Mouse (Mus musculus): Measurements from ENCODE around the gene Ptgfrn.

DNA sequence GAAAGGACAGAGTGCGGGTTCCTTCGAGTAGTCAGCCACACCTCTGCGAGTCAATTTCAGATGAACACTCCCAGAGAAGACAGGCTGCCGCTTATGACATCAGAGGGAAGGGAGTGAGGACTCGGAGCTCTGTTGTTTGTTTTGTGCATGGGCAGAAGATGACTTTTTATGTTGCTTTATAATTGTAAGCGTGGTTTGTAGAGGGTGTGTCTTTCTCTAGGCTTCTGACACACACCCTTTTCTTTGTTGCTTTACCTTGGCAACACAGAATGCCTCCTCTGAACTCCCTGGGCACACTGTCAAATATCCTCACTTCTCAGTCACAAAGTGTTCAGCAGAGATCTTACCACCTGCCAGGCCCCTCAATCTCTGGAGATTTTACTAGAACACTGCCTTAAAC, 43.9 kb downstream of the Ptgfrn start:
- TF ChIP-seq CTCF (IDR thresholded peaks at IDR 0.05; ENCODE audit: low read depth) (no peak), EP300 (IDR thresholded peaks at IDR 0.05; ENCODE audit: low read depth) (no peak)

Data from heart, postnatal 0 days (tissue).